Mouse (Mus musculus) E14TG2a.4 (cell line): ENCODE data around the gene Hspd1.

ENCODE experiments used
- CTCF ChIP-seq: conservative IDR thresholded peaks from 2 replicates; pipeline ENCODE4 v1.5.1; 2014; ENCODE audit warnings: low read length
- NANOG ChIP-seq: IDR thresholded peaks from 2 replicates; pipeline ENCODE4 v1.6.1; 2014; ENCODE audit warnings: borderline replicate concordance, low read length, mixed read lengths
- POU5F1 ChIP-seq: IDR thresholded peaks from 2 replicates; pipeline ENCODE4 v1.6.1; 2014; ENCODE audit warnings: low read length, borderline replicate concordance

GRCm38 (mm10) chr1:55082106-55082505 lies 5.9 kb downstream of the Hspd1 start:
- TF ChIP-seq CTCF (0 out of 2 replicates have a peak, but pooled peaks have one; percentile 14), POU5F1 (no peak), NANOG (no peak)
